Mouse (Mus musculus) adrenal gland, adult 2 months (tissue): ENCODE measurements around the gene Slit3. TPM values are rescaled to one million over a fixed set of nuclear protein-coding genes. Genes with fewer than 3 reads are reported as not detected.

Source experiments
- DNase-seq: peaks from one replicate; pipeline ENCODE4 v3.0.0; 2021
- polyA plus RNA-seq: library from polyadenylated mRNA; depleted of rRNA; stranded (reverse); fragments of >200 nt; gene quantifications from 2 replicates; pipeline ENCODE4 v1.2.3, GENCODE M21; 2012
- total RNA-seq, 2 experiments: library from RNA; stranded (reverse); gene quantifications; 2 replicates each; pipeline ENCODE4 v1.2.3; 2021

Slit3 gene
- total and polyA plus RNA-seq, 3 experiments, result 27.5 to 46.9 (median 34.6) TPM

GRCm38 (mm10) chr11:35527816-35528462, 406.9 kb downstream of the Slit3 start:
- DNase-seq, result no peak

GRCm38 (mm10) chr11:35535027-35535426, 414.0 kb downstream of the Slit3 start:
- no peak for DNase-seq

GRCm38 (mm10) chr11:35537128-35538088, 416.4 kb downstream of the Slit3 start:
- peak; percentile 58 for DNase-seq

DNA sequence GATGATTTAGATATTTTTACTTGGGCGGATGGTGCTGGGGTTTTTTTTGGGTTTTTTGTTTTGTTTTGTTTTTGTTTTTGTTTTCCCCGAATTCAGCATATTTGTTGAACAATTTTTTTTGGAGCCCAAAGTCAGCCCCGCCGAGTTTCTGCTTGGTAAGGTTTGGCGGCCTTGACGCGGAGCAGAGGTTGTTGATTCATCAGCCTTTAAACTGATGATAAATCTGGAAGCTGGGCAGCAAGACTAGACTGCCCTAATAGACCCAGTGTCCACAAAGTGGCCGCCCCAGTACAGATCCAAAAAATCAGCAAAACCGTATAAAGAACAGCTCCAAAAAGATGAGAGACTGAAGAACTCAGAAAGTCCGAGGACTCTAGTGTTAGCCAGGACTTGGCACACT, 421.7 kb downstream of the Slit3 start:
- peak; percentile 71 for DNase-seq

DNA sequence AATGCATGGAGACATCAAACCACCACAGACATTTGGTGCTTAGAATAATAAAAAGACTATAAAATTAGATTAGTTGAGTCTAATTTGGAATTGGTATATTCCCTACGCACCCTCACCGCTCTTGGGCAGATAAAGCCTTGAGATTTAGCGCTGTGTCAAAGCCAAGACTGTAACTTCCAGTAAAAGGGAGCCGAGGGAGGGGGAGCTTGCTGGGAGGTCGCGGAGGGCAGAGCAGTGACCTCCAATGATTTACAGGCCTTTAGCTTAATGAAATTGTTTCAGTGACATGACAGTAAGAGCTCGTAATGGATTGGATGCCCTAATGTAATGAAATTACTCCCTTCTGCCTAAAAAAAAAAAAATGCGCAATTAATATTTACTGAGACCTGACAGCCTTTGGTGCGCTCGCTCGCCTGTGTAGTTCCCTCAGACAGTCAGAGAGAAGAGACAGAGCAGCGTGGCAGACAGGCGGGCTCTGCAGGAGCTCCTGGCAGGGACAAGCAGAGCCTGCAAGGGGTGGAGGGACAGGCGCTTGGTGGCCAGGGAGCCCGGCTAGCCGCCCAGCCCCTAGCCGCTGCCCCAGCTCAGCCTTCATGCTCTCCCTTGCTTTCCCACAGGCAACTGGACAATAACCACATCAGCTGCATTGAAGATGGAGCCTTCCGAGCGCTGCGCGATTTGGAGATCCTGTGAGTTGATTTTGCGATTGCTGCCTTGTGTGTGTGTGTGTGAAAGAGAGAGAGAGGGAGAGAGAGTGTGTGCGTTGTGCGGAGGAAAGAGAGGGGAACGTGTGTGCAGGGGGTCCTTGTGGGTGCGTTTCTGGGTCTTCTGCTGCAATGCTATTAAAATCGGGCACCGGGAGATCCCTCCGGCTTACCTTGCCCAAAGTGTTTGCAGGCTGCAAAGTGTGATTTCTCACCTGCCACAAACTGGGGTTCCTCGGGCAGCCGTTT, 423.4 kb downstream of the Slit3 start:
- DNase-seq, result no peak

DNA sequence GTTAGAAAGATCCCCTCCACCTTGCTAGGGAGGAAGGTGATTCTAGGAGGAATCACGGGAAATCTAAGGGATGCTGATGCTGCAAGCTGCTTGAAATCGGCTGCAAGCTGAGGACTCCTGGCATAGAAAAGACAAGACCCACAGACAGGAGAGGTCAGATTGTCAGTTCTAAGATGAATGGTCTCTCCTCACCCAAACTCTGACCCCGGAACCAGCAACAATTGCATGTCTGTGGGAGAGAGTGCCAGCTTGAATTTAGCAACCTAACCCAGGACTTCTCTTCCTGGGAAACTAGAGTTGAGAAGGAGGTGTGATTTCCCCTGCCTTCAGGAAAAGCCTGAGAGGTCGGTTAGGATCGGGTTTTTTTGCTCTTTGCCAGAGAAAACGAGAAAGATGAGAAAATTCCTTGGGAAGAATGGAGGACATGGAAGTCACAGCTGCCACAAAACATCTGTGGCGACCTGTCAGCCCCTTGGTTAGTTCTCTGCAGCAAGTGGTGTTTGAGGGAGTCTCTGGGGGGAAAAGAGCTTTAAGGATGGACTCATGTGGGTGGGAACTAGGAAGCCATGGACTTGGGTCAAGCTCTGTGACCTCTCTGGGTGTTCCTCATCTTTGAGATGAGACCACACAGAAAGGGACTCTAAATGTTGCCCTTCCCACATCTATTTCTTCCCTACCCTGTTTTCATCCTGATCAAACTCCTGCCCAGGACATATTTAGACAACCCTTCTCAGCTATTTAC, 425.2 kb downstream of the Slit3 start:
- DNase-seq, result no peak

DNA sequence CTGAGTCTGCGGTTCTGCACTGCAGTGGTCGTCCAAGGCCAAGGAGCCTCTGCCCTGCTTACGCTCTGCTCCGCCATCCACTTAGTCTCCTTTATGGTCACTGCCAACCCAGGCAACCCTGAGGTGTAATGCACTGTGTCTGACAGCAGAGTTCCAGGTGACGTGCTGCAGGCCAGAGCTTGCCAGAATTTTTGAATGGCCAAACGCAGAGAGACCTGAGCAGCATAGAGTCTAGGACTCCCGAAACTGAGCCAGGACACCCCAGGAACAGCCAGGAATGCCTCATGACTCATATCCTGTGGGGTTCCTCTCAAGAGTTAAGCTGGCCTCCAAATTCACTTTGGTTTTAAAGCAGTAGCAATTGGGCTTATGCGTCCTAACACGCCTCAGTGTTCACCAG, 429.0 kb downstream of the Slit3 start:
- no peak for DNase-seq

- no peak for DNase-seq
Measured at GRCm38 (mm10) chr11:35556192-35556591, 435.2 kb downstream of the Slit3 start.

DNA sequence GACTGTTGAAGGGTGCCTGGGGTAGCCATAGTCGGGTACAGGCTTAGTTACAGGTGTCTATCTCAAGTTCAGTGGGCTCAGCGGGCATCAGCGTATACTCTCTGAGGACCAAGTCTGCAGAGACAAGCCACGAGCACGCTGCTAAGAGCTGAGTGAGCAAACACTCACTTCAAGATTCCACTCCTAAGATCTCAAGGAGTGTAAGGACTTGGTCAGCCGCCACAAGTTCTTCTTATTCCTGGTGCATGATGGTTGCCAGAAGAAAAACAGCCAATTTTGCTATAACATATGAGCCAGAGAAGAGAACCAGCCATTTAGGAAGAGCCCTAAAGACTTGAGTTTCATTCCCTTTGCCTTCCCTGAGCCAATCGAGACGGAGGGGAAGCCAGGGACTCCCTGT, 436.5 kb downstream of the Slit3 start:
- DNase-seq, result no peak

GRCm38 (mm10) chr11:35558311-35558710, 437.3 kb downstream of the Slit3 start:
- DNase-seq, result no peak

DNA sequence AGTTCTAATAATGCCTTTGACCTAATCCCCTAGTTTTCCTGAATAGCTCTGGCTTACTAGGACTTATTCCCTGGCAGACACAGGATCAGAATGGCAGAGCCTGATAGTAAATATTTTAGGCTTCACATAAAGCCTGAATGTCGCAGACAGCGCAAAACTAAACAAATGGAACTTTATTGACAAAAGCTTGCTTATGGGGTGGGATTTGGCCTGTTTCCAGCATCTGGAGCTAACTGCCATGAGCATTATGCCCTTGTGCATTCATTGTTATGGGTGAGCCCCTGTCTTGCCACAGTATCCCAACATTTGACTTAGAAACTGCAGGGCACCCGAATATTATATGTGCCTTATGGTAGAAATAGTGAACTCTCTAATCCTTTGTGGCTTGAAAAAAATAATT, 438.4 kb downstream of the Slit3 start:
- DNase-seq, result no peak

GRCm38 (mm10) chr11:35561760-35562159, 440.7 kb downstream of the Slit3 start:
- no peak for DNase-seq

- DNase-seq, result no peak
Measured at GRCm38 (mm10) chr11:35565322-35565721, 444.3 kb downstream of the Slit3 start.

DNA sequence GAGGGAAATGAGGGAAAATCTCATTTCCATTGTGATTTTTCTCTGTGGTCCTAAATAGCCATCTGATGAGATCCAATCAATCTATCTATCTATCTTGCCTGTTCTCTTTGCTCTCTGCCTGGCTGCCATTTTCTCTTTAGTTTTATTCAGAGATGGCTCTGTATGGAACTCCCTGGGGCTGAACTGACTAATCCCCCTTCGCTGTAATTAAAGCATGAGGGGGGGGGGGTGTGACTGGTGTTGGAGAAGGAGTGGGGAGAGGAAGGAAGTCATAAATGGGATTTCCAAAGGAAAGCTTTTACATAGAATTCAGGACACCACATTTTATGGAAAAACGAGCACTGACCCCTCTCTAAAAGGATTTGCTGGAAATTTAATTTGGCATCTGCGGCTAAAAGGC, 445.7 kb downstream of the Slit3 start:
- DNase-seq, result no peak

GRCm38 (mm10) chr11:35569126-35569916, 448.3 kb downstream of the Slit3 start:
- no peak for DNase-seq

DNA sequence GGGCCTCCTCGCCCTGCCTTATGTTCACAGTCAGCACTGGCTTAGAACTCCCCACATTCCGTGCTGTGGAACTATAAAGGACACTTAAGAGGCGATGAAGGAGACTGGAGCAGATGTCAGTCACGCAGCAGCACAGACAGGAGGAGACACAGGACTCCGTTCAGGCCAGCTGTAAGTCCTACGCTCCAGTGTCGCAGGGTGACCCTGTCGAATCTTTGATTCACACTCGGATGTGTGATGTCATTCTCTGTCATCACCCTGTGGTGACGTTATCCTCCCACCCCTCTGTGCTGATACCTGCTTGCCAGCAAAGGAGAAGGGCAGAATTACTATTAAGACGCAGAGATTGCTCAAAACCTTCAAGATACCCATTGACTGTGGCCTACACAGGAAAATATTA, 448.9 kb downstream of the Slit3 start:
- no peak for DNase-seq

- DNase-seq, result no peak
Measured at GRCm38 (mm10) chr11:35571910-35572309, 450.9 kb downstream of the Slit3 start.

DNA sequence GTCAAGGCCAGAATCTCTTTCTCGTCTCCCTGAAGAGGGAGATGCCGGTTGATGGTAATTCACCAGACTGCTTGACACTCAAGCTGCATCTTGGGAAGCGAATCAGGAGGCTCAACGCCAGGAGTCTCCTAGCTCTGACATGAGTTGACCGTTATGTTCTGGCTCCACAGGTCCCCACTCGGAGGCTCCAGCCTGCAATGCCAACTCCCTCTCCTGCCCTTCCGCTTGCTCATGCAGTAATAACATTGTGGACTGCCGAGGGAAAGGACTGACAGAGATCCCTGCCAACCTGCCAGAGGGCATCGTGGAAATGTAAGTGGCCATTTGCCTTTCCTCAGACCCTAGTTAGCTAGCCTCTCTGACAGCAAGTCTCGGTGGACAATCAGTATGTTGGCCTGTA, 457.8 kb downstream of the Slit3 start:
- DNase-seq, result no peak

GRCm38 (mm10) chr11:35582591-35582990, 461.6 kb downstream of the Slit3 start:
- DNase-seq, result no peak

- no peak for DNase-seq
Measured at GRCm38 (mm10) chr11:35583633-35584032, 462.6 kb downstream of the Slit3 start.
